Mouse (Mus musculus) embryonic stem cell, embryonic (primary cell): ENCODE data around the gene Gatd1.

ENCODE experiments used
- CTCF ChIA-PET, 4 experiments: fragments of 300-600 bp in 2 of 4; fragments of 350-600 bp in 2 of 4; sonication (Branson Sonifier 250); formaldehyde crosslinking; loops; one replicate each; lab custom pipeline; 2022; ENCODE audit warnings: inconsistent platforms in 2 of 4; lab: Charles Lee
- POLR2A ChIA-PET, 4 experiments: fragments of 300-600 bp in 2 of 4; fragments of 350-600 bp in 2 of 4; sonication (Branson Sonifier 250); formaldehyde crosslinking; loops; one replicate each; lab custom pipeline; 2022; ENCODE audit warnings: antibody characterized with exemption in 4 of 4, inconsistent platforms in 1 of 4; lab: Charles Lee

The Gatd1 gene

DNA sequence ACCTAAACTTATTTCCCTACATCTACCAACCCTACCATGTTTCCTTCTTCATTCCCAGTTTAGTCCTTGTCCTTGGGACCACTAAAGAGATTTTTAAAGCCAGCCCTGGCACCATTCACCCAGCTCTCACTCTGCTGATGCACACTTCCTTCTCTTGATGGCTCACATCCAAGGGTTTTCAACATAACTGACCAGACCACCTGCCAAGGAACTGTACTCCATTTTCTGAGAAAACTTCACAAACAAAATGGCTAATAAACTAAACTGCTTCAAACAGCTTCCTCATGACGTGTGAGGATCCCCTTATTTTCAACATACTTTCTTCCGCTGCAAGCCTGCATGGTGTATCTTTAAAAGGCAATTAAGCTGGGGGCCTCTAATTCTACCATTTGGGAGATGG is 39.7 kb upstream of the Gatd1 start:
- CTCF ChIA-PET, result interaction anchor here in 1 of 4 experiments (0.7 to 3.2 kb wide), 3 partner anchors 16 to 75 kb away, joined by 3 to 15 read pairs (median 3); partner anchors contain the start of gene Slc25a22
- POLR2A ChIA-PET, result interaction anchor here (0.6 to 26.7 kb wide), 14 partner anchors 10 to 238 kb away, joined by 3 to 944 read pairs (median 8); partner anchors contain the start of genes Cd151 (in 2 of the 4), Cend1 (in 2 of the 4), Cracr2b (in 2 of the 4) and Pidd1 (in 2 of the 4)

DNA sequence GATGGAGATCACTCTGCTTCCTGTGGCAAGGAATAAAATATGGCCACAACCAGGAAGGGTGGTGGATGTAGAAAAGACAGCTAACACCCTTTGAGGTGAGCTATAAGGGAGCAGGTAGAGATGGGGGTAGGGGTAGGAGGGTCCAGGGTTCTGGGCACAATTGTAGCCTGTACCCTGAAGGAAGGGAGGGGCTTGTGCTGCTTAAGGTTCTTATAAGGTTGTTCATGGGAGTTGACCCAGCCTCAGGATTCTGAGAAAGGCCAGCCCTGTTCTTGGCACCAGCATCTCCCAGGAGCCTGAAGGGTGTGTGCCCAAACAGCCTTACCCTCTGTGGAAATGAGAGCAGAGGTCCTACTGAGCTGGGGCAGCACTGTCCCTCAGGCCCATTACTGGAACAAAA is 38.0 kb upstream of the Gatd1 start:
- POLR2A ChIA-PET, result interaction anchor here (0.6 to 26.7 kb wide), 23 partner anchors 8 to 235 kb away, joined by 3 to 944 read pairs (median 3); partner anchors contain the start of genes Cd151 (in 3 of the 4), Polr2l (in 3 of the 4), Taldo1 (in 3 of the 4) and Tspan4 (in 3 of the 4)
- CTCF ChIA-PET, result interaction anchor here in 2 of 4 experiments (1.5 to 1.8 kb wide), 2 partner anchors 9 to 12 kb away, joined by 5 to 6 read pairs; no protein-coding TSS in a partner anchor

DNA sequence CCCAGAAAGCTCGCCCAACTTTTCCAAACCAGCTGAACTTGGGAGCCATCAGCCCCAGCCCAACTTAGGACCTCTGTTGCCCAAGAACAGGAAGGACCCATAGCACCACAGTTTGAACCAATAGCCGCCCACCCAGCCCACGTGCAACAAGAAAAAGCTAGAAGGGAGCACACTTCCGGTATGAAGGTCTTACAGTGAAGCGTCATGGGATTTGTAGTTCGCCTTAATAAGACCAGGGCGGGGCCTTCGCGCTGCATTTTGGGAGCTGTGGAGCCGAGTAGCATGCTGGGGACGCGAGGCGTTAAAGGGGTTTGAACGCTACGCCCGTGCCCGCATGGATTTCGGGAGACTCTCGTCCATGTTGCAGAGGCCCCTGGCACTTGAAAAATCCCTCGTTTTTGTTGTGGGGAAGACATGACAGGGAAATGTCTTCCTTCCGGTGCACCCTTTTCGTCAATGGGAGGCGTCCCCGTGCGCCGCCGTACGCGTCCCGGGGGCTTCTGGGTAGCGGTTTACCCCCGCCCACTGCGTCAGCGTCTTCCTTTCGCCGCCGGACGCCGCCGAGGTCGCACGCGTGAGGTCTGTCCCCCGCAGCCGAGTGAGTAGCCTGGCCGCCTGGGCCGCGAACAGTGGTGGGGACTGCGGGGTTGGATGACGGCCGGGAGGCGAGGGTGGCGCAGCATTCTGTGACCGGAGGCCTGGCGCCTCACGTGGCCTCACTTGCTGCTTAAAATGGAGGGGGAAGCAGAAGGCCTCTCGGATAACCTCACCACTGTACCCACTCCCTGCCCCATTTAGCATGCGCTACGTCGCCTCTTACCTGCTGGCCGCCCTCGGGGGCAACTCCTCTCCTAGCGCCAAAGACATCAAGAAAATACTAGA is 33.4 kb upstream of the Gatd1 start, which contains the start of gene Rplp2:
Rplp2 (plus strand) TSS at position 261 of the 882 bp plus-strand sequence.
- CTCF ChIA-PET, result interaction anchor here (0.6 to 1.4 kb wide), 18 partner anchors 8 to 177 kb away, joined by 3 to 14 read pairs (median 4); partner anchors contain the start of gene Taldo1 (in 1 of the 4)
- POLR2A ChIA-PET, result interaction anchor here (0.5 to 26.7 kb wide), 68 partner anchors 8 to 1606 kb away, joined by 3 to 944 read pairs (median 4); partner anchors contain the start of genes Cd151 (in 4 of the 4), Chid1 (in 3 of the 4), Cracr2b (in 3 of the 4) and Polr2l (in 3 of the 4)

DNA sequence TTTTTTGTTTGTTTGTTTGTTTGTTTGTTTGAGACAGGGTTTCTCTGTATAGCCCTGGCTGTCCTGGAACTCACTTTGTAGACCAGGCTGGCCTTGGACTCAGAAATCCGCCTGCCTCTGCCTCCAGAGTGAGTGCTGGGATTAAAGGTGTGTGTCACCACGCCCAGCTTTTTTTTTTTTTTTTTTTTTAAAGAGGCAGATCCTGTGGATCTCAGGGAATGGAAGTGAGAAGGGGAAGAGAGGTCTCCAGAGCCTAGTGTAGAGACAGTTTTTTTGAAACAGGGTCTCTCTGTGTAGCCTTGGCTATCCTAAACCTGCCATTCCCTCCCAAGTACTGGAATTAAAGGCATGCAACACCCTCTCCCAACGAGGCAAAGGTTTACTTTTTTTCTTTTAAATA is 32.4 kb upstream of the Gatd1 start:
- ChIA-PET CTCF (interaction anchor here (0.6 to 1.4 kb wide), 13 partner anchors 9 to 167 kb away, joined by 3 to 14 read pairs (median 4); no protein-coding TSS in a partner anchor), POLR2A (interaction anchor here (0.6 to 26.7 kb wide), 36 partner anchors 8 to 604 kb away, joined by 3 to 944 read pairs (median 6); partner anchors contain the start of genes Cd151 (in 3 of the 4), Cend1 (in 2 of the 4), Chid1 (in 2 of the 4) and Cracr2b (in 2 of the 4))

DNA sequence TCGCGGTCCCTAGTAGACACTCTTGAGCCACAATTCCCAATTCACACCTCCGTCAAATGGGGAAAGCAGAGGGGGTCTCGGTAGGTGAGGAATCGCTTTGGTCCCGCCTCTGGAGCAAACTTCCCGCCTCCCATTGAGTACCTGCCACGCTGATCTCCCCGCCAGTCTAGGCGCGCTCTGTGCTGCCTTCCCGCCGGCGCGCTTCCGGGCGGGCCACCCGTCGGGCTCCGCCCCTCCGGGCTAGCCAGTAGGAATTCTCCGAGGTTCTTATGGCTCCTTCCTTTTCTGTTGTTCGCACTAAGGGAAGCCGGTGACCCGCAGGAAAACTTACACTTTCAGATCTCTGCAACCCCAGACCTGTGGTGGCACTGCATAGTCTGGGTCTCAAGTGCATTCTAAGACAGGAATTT is 29.9 kb upstream of the Gatd1 start, which contains the start of gene Pidd1:
Pidd1 (minus strand) TSS at position 198 of the 410 bp plus-strand sequence.
- CTCF ChIA-PET, result interaction anchor here in 3 of 4 experiments (0.5 to 2.9 kb wide), 23 partner anchors 8 to 228 kb away, joined by 3 to 17 read pairs (median 5); partner anchors contain the start of genes Cend1 (in 2 of the 3), Pnpla2 (in 2 of the 3), Taldo1 (in 2 of the 3) and Eps8l2 (in 1 of the 3)
- POLR2A ChIA-PET, result interaction anchor here in 3 of 4 experiments (0.9 to 21.5 kb wide), 32 partner anchors 8 to 418 kb away, joined by 3 to 465 read pairs (median 7); partner anchors contain the start of genes Cd151 (in 2 of the 3), Cend1 (in 2 of the 3), Cracr2b (in 2 of the 3) and Pnpla2 (in 2 of the 3)

DNA sequence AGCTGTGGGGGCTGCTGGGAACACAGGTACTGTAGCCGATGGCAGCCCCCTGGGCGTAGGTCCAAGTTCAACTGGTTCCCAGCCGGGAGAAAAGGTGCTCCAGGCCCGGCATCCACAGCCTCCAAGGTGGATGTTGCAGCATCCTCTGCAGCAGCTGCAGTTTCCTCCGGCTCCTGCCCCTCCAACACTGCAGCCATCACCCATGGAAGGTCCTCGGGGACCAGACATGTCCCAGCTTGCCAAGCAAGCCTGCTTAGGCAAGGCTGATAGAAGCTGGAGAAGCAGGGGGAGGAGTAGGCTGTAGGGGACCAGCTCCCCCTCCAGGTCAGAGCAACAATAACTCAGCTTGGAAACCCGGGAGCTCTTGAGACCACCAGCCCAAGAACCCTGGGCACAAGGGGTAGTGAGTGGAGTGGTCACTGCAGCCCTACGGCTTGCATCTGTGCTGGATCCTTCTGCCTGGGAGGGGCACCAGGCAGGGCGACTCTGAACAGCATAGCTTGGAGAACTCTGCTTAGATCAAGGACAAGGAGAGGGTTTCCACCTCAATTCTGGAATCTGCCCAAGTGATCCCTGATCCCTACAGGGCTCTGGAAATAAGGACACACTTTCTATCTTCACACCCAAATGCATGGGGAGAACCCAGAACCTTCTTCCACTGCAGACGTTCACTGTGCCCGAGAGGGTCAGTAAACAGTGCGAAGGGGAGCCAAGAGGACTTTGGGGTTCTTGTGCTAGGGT is 29.3 kb upstream of the Gatd1 start:
- POLR2A ChIA-PET, result interaction anchor here in 3 of 4 experiments (0.6 to 21.5 kb wide), 41 partner anchors 8 to 417 kb away, joined by 3 to 465 read pairs (median 5); partner anchors contain the start of genes Pnpla2 (in 3 of the 3), Cd151 (in 2 of the 3), Cend1 (in 2 of the 3) and Cracr2b (in 2 of the 3)
- CTCF ChIA-PET, result interaction anchor here (0.5 to 2.9 kb wide), 31 partner anchors 9 to 227 kb away, joined by 3 to 17 read pairs (median 5); partner anchors contain the start of genes Cend1 (in 2 of the 4), Pnpla2 (in 2 of the 4), Taldo1 (in 2 of the 4) and Eps8l2 (in 1 of the 4)

DNA sequence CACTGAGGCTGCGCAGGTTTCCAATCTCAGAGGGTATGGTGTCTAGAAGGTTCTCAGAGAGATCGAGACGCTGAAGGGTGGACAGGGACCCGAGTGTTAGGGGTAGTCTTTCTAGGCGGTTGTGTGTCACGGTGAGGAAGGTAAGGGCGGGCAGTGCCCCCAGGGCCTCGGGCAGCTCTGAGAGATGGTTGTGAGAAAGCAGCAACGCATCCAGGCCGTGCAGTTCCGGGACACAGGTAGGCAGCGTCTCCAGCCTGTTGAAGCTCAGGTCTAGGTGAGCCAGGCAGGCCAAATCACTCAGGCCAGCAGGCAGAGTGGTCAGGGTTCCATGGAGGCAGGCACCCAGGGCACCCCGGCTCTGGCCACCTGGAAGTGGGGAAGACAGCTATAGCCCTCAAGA is 28.3 kb upstream of the Gatd1 start:
- ChIA-PET CTCF (interaction anchor here in 3 of 4 experiments (0.7 to 2.9 kb wide), 21 partner anchors 10 to 173 kb away, joined by 3 to 17 read pairs (median 5); partner anchors contain the start of genes Cend1 (in 1 of the 3), Polr2l (in 1 of the 3), Taldo1 (in 1 of the 3) and Tspan4 (in 1 of the 3)), POLR2A (interaction anchor here in 3 of 4 experiments (0.6 to 21.5 kb wide), 25 partner anchors 8 to 391 kb away, joined by 3 to 465 read pairs (median 6); partner anchors contain the start of genes Cd151 (in 2 of the 3), Cracr2b (in 2 of the 3), Pnpla2 (in 2 of the 3) and Cend1 (in 1 of the 3))

DNA sequence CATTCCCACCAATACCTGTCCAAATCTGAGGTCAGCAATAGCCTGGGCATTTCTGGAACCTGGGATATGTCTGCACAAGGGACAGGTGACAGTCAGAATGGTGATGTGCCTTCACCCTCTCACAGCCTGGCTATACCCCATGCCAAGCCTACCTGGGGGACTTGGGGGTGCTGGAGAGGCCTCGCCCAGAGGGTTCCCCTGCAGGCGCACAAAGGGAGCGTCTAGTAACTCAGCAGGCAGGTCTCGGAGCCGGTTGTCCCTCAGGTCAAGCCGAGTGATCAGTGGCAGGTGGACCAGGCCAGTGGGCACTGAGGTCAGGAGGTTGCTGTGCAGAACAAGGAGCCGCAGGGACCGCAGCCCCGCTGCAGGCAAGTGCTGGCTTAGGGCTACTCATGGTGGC is 27.5 kb upstream of the Gatd1 start:
- CTCF ChIA-PET, result interaction anchor here in 3 of 4 experiments (0.6 to 2.8 kb wide), 7 partner anchors 17 to 173 kb away, joined by 3 to 13 read pairs (median 3); no protein-coding TSS in a partner anchor
- POLR2A ChIA-PET, result interaction anchor here in 2 of 4 experiments (0.8 to 21.5 kb wide), 13 partner anchors 11 to 113 kb away, joined by 3 to 465 read pairs (median 8); partner anchors contain the start of genes Pnpla2 (in 2 of the 2), Taldo1 (in 2 of the 2), Cd151 (in 1 of the 2) and Cend1 (in 1 of the 2)

DNA sequence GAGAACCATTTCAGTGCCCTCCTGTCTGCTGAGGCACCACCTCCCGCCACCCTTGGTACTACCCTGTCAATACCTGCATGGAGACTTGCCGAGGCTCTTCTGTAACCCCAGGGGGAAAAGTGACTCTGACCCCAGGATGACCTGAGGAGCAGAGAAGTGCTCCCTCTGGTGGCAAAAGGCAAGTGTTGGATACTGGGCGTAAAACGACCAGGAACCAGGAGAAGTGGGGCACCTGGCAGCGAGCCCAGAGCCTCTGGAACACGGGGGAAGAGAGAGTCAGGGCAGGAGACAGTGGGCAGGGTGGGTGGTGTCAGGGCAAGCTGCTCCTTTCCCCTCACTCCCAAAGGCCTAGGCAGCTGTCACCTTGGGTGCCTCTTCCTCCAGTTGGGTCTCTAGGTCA is 26.7 kb upstream of the Gatd1 start:
- ChIA-PET CTCF (interaction anchor here in 3 of 4 experiments (0.6 to 3.7 kb wide), 6 partner anchors 11 to 369 kb away, joined by 3 to 22 read pairs (median 4); partner anchors contain the start of genes Cend1 (in 1 of the 3) and Taldo1 (in 1 of the 3)), POLR2A (interaction anchor here in 2 of 4 experiments (0.5 to 21.5 kb wide), 10 partner anchors 10 to 237 kb away, joined by 3 to 465 read pairs (median 4); partner anchors contain the start of genes Cd151 (in 1 of the 2), Cend1 (in 1 of the 2), Cracr2b (in 1 of the 2) and Pnpla2 (in 1 of the 2))

DNA sequence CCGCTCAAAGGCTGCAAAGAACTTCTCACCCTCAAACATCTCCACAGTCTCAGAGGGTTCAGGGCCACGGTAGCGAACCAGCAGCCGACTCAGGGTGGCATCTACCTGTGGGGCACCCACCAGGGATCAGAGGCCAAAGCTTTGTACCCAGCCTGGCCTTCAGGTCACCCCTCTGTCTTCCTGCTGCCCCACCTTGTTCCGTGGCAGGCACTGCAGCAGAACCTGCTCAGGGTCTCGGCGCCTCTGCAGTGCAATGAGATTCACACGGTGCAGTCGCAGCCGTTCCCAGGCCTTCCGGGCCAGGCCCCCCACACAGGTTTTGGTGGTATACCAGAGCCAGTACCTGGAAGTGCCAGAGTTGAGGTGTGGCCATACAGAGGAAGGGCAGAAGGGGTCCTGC is 25.9 kb upstream of the Gatd1 start:
- POLR2A ChIA-PET, result interaction anchor here in 2 of 4 experiments (0.9 to 21.5 kb wide), 14 partner anchors 7 to 99 kb away, joined by 3 to 465 read pairs (median 5); partner anchors contain the start of genes Rplp2 (in 2 of the 2), Taldo1 (in 2 of the 2), Cd151 (in 1 of the 2) and Cend1 (in 1 of the 2)

DNA sequence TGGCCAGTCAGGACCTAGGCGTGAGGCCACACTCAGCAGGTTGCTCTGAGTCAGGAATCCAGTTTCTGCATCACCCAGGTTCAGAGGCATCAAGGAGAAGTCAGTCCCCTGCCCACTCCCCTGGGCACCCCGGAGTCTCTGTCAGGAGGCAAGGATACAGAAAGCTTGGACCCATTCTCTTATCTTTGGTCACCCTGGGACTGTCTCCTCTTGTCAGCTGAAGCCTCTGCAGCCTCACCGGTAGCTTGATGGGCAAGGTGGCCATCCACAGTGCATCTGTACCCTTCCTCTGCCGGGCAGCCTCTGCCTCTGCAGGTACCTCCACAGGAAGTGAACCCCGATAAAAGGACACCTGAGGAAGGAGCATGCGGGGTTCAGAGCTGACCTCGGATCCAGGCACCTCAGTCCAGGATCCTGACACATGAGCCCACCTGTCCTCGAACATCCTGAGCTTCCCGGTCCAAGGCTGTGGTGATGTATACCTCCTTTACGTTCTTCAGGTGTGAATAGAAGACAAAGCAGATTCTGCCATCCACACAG is 25.3 kb upstream of the Gatd1 start:
- CTCF ChIA-PET, result interaction anchor here in 2 of 4 experiments (1.1 to 3.7 kb wide), 7 partner anchors 11 to 47 kb away, joined by 3 to 22 read pairs (median 5); partner anchors contain the start of genes Cend1 (in 1 of the 2), Cracr2b (in 1 of the 2), Pnpla2 (in 1 of the 2) and Taldo1 (in 1 of the 2)

More for the DNA sequence above, 25.9 kb upstream of the Gatd1 start:
- CTCF ChIA-PET, result interaction anchor here in 3 of 4 experiments (0.5 to 3.7 kb wide), 8 partner anchors 11 to 368 kb away, joined by 3 to 22 read pairs (median 5); partner anchors contain the start of genes Cend1 (in 1 of the 3), Pnpla2 (in 1 of the 3) and Taldo1 (in 1 of the 3)

DNA sequence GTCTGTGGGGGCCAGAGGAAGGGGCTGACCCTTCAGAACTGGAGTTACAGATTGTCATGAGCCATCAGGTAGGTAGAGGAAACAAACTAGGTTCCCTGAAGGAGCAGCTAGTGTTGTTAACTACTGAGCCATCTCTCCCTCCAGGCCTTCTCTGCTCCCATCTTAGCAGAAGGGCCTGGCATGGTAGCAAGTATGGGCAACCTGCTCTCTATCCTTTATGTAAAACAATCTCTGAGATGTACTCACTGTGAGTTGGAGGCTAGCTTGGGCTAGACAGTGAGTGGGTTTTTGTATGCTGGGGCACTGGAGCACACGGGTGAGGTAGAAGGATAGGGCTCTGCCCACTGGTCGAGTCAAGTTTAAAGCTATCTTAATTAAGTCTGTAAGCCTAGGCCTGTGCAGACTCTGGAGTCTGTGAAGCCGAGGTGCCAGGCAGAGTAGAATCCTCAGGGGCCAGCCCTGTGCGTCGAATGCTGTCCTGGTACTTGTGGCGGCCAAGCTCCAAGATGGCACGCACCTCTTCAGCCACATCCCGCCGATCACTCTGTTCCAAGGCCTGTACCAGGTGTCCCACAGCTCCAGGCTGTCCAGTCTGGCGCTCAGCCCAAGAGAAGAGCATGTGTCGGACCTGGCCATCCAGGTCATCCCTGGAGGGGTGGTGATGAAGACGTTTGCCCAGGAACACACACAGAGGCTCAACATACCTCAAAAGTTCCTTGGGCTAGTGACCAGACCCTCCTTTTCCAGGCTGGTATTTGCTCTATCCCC is 24.4 kb upstream of the Gatd1 start:
- POLR2A ChIA-PET, result interaction anchor here in 3 of 4 experiments (0.5 to 21.5 kb wide), 22 partner anchors 9 to 80 kb away, joined by 3 to 465 read pairs (median 6); partner anchors contain the start of genes Cd151 (in 2 of the 3), Cend1 (in 2 of the 3), Rplp2 (in 2 of the 3) and Taldo1 (in 2 of the 3)
- CTCF ChIA-PET, result interaction anchor here in 3 of 4 experiments (1.0 to 3.7 kb wide), 13 partner anchors 10 to 158 kb away, joined by 3 to 22 read pairs (median 5); partner anchors contain the start of genes Cend1 (in 1 of the 3), Cracr2b (in 1 of the 3), Pnpla2 (in 1 of the 3) and Taldo1 (in 1 of the 3)

More for the DNA sequence above, 25.3 kb upstream of the Gatd1 start:
- POLR2A ChIA-PET, result interaction anchor here in 3 of 4 experiments (0.7 to 21.5 kb wide), 20 partner anchors 8 to 98 kb away, joined by 3 to 465 read pairs (median 5); partner anchors contain the start of genes Cd151 (in 2 of the 3), Cend1 (in 2 of the 3), Rplp2 (in 2 of the 3) and Taldo1 (in 2 of the 3)
